Mouse (Mus musculus) urinary bladder, postnatal 14 days (tissue): ENCODE measurements around the gene Hic1.
A peak's percentile ranks its signal among the peaks of the same experiment; 100 is the strongest.

Experiments used
- DNase-seq: peaks from one replicate; pipeline ENCODE4 v3.0.0; 2021; ENCODE audit warnings: low spot score

The Hic1 gene

DNA sequence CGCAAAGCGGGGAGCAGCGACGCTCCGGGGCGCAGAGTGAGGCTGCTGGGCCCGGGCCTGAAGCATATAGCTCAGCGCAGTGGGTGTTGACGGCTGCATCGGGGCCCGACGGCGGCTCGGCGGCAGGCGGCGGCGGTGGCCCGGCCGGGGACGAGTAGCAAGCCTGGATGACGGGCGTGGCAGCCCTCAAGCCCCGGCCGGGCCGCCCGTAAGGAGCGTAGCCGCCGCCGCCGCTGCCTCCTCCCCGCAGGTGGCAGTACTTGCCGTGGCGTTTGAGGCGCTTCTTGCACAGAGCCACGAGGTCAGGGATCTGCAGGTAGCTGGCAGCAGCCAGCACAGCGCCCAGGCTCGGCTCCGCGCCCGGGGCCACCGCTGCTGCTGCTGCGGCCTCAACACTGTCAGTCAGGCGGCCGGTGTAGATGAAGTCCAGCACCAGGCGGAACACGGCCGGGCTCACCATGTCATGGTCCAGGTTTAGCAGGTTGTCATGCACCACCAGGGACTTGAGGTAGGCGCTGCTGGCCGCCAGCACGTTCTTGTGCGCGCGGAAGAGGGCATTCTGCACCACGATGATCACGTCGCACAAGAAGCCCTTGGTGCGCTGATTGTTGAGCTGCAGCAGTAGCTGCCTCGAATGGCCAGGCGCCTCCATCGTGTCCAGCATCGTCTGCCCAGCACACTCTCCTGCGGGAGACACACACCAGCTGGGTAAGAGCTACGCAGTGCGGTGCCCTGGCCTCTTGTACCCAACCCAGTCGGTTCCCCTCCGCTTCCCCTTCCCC is 2.3 kb downstream of the Hic1 start:
- DNase-seq: no peak

DNA sequence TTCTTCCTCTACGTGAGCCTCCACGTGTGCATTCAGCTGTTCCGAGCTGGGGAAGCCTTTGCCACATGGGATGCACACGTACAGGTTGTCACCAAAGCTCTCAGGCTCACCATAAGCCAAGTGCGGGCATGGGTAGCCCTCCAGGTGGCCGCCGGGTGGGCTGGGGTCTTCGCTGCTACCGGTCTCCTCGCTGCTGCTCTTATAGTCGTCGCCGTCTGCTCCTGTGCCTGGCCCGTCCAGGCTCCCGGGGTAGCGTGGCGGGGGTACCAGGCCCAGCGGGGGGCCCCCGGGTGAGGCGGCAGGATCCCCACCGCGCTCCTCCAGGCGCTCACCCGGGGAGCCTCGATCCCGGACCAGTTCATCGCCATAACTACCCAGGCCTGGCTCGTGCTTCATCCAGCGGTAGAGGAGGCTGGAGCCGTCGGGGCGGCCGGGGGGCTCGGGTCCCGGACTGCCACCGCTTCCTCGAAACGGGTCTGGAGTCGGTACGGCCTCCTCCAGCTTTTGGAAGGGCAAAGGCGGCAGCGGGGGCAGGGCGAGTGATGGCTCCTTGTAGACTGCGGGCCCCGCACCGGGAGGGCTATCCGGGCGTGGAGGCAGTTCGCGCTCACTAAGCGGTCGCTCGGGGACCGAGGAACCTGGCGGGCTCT is 3.0 kb downstream of the Hic1 start:
- DNase-seq: no peak

GRCm38 (mm10) chr11:75165441-75166192 is 3.7 kb downstream of the Hic1 start:
- DNase-seq: peak; percentile 89

GRCm38 (mm10) chr11:75164750-75165149 is 4.6 kb downstream of the Hic1 start:
- DNase-seq: no peak

- no peak for DNase-seq
Measured at GRCm38 (mm10) chr11:75164051-75164450, 5.3 kb downstream of the Hic1 start.

- no peak for DNase-seq
Measured at GRCm38 (mm10) chr11:75163379-75163778, 5.9 kb downstream of the Hic1 start.

DNA sequence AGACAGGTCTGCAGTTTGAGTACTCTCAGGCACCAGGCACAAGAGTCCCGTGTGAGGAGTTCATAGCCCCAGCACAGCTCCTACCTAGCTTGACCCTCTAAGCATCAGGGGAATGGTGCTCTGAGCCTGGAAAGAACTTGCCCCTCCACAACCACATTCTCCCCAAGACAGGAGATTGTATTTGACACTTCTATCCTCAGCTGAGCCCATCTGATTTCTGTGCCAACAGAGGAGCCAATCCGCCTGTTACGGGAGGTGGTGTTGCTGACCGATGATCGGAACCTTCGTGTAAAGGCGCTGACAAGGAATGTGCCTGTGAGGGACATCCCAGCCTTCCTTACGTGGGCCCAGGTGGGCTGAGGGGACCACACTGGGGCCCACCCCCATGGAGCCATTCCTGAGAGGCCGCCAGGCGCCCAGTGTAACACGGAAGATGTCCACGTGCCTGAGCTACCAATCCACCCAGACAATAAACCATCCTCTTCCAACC is 6.7 kb downstream of the Hic1 start:
- DNase-seq: no peak

DNA sequence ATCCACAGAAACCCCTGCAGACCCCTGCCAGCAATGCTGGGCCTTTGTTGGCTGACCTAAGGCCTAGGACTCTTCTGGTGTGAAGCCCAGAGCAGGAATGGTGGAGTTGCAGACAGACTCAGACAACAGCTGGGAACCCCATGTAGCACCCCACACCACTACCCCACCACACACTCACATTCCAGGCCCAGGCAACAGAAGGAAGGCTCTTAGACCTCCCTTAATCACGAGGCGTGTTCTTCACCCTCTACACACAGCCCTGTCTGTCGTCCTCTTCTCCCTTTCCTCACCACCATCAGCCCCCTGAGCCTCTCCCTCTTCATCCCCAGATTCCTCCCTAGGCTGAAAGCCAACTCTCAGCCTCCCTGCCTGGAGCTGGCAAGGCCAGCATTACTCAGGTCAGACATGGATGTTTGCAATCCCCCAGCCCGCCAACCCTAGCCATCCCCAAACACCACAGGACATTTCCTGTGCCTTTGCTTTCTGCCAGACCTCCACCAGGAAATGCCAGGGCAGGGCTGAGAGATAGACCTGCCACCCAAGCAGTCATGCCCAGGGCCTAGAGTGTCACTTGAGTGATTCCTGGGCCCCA is 7.8 kb downstream of the Hic1 start:
- no peak for DNase-seq

DNA sequence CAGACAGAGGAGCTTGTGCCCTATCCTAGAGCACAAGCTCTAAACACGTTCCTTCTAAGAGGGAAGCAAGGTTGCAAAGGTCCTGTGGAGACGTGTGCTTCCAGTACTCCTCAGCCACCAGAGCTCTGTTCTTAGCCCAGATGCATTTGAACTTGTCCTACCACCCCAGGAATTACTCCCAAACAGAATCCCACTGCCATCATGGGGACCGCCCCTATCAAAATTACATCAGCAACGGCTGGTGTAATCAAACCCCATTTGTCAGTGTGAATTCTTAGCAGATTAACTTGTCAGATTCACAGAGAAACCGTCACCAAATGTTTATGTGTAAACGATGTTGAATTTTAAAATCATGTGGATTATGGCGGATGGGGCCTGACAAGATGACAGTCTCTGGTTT is 8.4 kb downstream of the Hic1 start:
- DNase-seq: no peak

- DNase-seq: no peak
Measured at GRCm38 (mm10) chr11:75159564-75159963, 9.8 kb downstream of the Hic1 start.

- peak; percentile 20 for DNase-seq
Measured at GRCm38 (mm10) chr11:75158432-75158831, 10.9 kb downstream of the Hic1 start.

DNA sequence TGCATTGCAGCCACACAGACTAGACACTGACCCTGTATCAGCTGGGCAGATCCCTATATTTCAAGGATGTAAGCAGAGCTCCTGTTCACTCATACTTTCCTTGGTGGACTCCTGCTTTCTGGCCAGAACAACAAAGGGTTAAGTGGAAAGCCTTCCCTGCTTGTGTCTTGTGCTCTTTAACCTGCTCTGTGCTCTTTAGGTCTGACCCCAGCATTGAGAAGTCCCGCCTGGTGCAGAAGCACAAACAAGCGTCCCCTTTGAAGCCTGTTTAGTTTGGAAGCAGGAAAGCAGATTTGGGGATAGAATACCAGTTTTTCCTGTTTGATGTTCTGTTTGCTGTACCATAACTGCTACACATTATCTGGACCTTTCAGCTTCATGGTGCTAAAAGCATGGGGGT is 11.4 kb downstream of the Hic1 start:
- no peak for DNase-seq

DNA sequence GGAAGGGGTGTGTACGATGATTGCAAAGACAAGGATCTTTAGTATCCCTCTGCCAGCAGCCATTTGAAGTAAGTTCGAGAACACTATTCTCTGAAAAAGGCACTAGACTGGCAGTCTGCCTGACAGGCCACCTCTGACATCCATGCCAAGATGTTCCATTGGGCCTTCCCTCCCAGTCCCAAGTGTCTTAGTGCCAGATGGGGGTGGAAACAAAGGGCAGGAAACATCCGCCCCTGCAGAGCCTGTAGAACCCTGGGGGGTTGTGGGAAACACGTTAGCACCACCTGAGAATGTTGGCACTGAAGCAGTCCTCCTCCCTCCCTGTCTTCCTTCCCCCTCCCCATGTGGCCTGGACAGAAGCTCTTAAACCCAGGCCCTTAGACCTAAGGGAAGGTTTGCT is 12.3 kb downstream of the Hic1 start:
- peak; percentile 19 for DNase-seq

DNA sequence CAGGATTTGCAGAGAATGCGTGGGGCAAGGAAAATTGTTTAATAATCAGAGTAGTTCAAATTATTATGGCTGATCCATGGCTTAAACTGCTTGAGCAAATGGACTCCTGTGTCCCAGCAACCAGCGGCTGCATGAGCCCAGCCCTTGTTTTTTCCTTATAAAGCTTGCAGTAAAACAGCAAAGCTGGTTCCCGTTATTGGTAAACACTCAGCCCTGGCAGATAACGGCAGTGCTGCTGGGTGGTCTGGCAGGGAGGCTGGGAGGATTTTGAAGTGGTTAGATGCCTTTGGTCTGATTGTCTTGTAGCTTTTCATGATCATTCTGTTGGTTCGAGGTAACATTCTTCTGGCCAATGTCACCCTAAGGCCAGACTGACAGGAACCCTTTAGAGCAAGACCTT is 12.9 kb downstream of the Hic1 start:
- peak; percentile 33 for DNase-seq

GRCm38 (mm10) chr11:75155985-75156384 is 13.3 kb downstream of the Hic1 start:
- DNase-seq: no peak

GRCm38 (mm10) chr11:75154053-75154585 is 15.2 kb downstream of the Hic1 start:
- no peak for DNase-seq

DNA sequence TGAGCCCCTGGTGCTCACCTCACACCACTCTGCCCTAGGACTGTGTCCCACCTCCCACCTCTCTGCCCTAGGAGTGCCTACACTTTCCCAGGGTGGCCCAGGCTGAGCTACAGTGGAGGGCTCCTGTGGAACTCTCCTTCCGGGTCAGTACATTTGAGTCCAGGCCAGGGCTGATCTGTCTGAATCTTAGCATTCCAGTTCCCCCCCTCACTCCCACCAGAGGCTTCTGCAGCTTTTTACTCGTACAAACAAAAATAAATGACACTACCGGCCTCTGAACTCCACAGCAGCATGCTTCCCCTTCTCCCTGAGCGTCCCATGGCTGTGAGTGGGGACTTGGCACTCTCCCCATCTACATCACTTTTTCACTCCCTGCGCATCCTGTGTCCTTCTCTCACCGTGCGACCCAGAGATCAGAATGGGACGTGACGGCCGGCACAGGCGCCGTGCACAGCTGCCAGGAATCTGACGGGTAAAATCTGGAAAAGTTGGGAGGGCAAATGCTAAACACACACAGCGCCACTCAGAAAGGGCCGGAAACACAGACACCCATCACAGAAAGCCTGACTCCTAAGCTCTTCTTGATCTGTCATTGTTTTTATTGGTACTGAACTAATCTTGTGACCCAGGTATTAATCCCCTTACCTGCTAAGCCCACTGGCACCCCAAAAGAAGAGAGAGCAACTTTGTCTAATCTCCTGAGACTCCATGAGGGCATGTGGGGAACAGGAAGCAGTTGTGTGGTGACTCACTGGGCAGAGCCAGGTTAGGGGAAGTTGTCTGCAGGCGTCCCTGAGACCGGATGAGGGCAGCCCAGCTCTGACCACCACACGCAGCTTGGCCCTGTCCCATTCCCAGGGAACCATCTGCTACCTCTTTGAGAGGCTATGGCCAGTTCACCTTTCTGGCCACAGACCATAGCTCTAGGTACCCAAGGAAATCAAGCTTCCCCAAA is 16.4 kb downstream of the Hic1 start:
- DNase-seq: no peak

DNA sequence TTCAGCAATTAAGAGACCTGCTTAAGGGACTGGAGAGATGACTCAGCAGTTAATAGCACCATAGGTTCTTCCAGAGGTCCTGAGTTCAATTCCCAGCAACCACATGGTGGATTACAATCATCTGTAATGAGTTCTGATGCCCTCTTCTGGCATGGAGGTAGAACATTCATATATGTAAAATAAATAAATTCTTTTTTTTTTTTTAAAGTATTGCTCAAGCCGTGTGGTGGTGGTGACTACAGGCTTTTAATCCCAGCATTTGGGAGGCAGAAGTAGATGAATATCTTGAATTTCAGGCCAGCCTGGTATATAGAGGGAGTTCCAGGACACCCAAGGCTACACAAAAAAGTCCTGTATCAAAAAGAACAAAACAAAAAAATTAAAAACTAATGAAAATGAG is 19.0 kb downstream of the Hic1 start:
- DNase-seq: no peak

DNA sequence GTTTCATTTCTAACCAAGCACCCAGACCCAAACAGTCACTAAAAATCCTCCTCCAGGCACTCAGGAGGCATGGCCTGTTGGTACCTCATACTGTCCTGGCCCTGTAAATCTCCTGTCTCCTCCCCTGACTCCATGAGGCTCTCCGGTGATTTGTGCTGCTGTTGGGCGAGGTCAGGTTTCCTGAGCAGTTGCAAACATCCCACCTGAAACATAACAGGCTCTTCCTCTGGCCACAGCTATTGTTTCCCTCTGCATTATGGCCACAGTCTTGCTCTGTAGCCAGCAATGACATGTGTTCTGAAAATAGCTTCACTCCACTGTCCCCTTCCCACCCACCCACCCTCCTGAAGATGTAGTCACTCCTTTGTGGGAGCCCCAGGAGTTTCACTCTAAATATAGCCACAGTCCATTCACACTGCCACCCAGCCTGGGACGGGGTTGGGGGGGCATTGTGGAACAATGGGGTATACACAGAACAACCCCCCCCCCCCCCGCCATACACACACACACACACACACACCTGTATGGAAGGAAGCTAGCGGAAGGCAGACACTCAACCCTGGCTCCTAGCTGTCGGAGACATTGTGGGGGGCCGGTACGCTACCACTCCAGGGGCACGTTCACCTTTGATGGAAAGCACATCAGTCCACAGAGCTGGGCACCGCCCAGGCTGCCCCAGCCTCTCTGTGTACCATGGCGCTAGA is 20.8 kb downstream of the Hic1 start:
- no peak for DNase-seq

- DNase-seq: no peak
Measured at GRCm38 (mm10) chr11:75147846-75148168, 21.5 kb downstream of the Hic1 start.
